Mouse (Mus musculus) heart, embryonic 14.5 days (tissue): ENCODE results near the gene Tnni1. TPM values are rescaled to one million over a fixed set of nuclear protein-coding genes. Genes with fewer than 3 reads are reported as not detected.
A peak's percentile ranks its signal among the peaks of the same experiment; 100 is the strongest.

Experiments used
- ATAC-seq: fragments of 200-750 bp; cut with Nextera tagmentation; 2 replicates; pipeline ENCODE4 v1.8.0; 2017; ENCODE audit warnings: low read depth, moderate TSS enrichment; ENCODE audit not compliant: insufficient number of reproducible peaks, insufficient read depth, low FRiP score
- H3K27ac ChIP-seq, 2 experiments: fragments of 200-500 bp in 1 of 2; fragments of 300-500 bp in 1 of 2; sonication (generic) in 1 of 2; replicated peaks in 1 of 2; 2 replicates each; pipeline ENCODE4 v1.5.1; 2012 to 2014; ENCODE audit warnings: low read depth in 2 of 2, low read length in 2 of 2, control low read depth in 1 of 2, mild to moderate bottlenecking in 1 of 2, mixed read lengths in 1 of 2; ENCODE audit not compliant: control insufficient read depth in 1 of 2, insufficient read depth in 1 of 2
- H3K27me3 ChIP-seq: fragments of 300-500 bp; sonication (generic); 2 replicates; pipeline ENCODE4 v1.6.1; 2014; ENCODE audit warnings: mild to moderate bottlenecking, low read length, control low read depth; ENCODE audit not compliant: control insufficient read depth, insufficient read depth
- H3K36me3 ChIP-seq: fragments of 300-500 bp; sonication (generic); 2 replicates; pipeline ENCODE4 v1.6.1; 2014; ENCODE audit warnings: mild to moderate bottlenecking, control low read depth, low read length, mixed read lengths; ENCODE audit not compliant: control insufficient read depth, insufficient read depth
- H3K4me1 ChIP-seq, 2 experiments: fragments of 200-500 bp in 1 of 2; fragments of 300-500 bp in 1 of 2; sonication (generic) in 1 of 2; 2 replicates each; pipeline ENCODE4 v1.6.1; 2012 to 2014; ENCODE audit warnings: low read length in 2 of 2, control low read depth in 1 of 2, mixed read lengths in 1 of 2; ENCODE audit not compliant: control insufficient read depth in 2 of 2, insufficient read depth in 2 of 2
- H3K4me2 ChIP-seq: fragments of 300-500 bp; sonication (generic); 2 replicates; pipeline ENCODE4 v1.6.1; 2014; ENCODE audit warnings: mild to moderate bottlenecking, low read length
- H3K4me3 ChIP-seq, 2 experiments: fragments of 200-500 bp in 1 of 2; fragments of 300-500 bp in 1 of 2; sonication (generic) in 1 of 2; 2 replicates each; pipeline ENCODE4 v1.5.1; 2012 to 2014; ENCODE audit warnings: low read length in 2 of 2, mild to moderate bottlenecking in 2 of 2, control low read depth in 1 of 2, low read depth in 1 of 2, moderate library complexity in 1 of 2; ENCODE audit not compliant: control insufficient read depth in 1 of 2, insufficient read depth in 1 of 2
- H3K9ac ChIP-seq: fragments of 300-500 bp; sonication (generic); 2 replicates; pipeline ENCODE4 v1.6.1; 2014; ENCODE audit warnings: mild to moderate bottlenecking, low read length
- H3K9me3 ChIP-seq: fragments of 300-500 bp; sonication (generic); 2 replicates; pipeline ENCODE4 v1.6.1; 2016; ENCODE audit warnings: low read length, control low read depth; ENCODE audit not compliant: control insufficient read depth
- WGBS: fragments of 180-500 bp; shearing (Covaris S2); extraction: QIAGEN DNeasy Blood & Tissue Kit; methylation state at CpG from one replicate; pipeline ENCODE4 v1.1.7; 2014; 5-methylcytosine and 5-hydroxymethylcytosine counted together
- polyA plus RNA-seq: library from polyadenylated mRNA; unstranded; fragments of >200 nt; fragmentation: Nextera tagmentation; extraction: Ambion mirVana; gene quantifications from 2 replicates; pipeline ENCODE4 v1.2.1, GENCODE M21; 2014

Tnni1 gene
- polyA plus RNA-seq, 1 experiment from 2014 or later = 5,035 TPM

DNA sequence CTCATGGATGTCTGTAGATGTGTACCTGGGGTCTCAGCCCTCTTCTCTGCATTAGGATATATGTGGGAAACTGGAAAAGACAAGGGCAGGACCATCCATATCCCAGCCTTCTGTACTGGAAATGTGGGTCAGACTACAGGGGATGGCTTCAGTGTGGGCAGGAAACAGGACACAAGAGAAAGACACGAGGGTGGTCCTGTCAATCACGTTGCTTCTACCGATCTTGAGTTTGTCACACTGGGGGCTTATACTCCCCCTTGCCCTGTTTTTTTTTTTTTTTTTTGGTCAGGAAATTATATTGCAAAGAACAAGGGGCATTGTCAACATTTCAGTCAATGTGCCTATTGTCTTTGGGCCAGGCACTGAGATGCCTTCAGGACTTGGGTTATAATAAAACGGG, 59.4 kb downstream of the Tnni1 start:
- no peaks in the 10 kb centered on the region for H3K9me3 ChIP-seq
- H3K36me3 ChIP-seq = peaks cover 60% of the 10 kb centered on the region
- peak overlapping the region; percentile 52 to 71 for H3K4me3 ChIP-seq
- peaks cover 51 to 64% of the 10 kb centered on the region in 2 experiments for H3K4me1 ChIP-seq
- peak overlapping the region; percentile 95 to 100 for H3K27ac ChIP-seq
- no peaks in the 10 kb centered on the region for H3K27me3 ChIP-seq
- peak overlapping the region; percentile 75 for H3K4me2 ChIP-seq
- ATAC-seq = no peak
- peak overlapping the region; percentile 89 for H3K9ac ChIP-seq
- WGBS = 26% methylated on average over 4 of the region's 4 CpGs

DNA sequence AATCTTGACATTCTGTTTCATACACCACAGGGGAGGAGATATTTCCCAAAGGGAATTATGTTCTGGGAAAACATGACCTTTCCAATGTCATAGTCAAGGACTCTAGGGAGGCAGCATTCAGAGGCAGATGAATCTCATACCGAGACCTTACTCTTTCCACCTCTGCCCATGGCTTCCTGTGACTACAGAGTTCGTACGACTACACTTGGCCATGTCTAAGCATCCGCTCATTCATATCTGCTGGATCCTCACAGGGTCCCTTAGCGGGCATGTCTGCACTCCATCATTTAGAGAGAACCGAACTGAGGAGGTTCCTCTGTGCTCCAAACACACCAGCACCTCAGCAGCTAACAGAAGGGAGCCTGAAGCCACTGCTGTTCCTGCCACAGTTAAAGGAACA, 59.8 kb downstream of the Tnni1 start:
- Histone ChIP-seq H3K4me1 (peaks cover 51 to 64% of the 10 kb centered on the region in 2 experiments), H3K9me3 (no peaks in the 10 kb centered on the region), H3K27me3 (no peaks in the 10 kb centered on the region), H3K4me2 (peak overlapping the region; percentile 75), H3K27ac (peak overlapping the region; percentile 95 to 100), H3K9ac (peak overlapping the region; percentile 89), H3K4me3 (peak overlapping the region; percentile 52 to 71), H3K36me3 (peaks cover 64% of the 10 kb centered on the region)
- 30% methylated on average over 6 of the region's 6 CpGs for WGBS
- no peak for ATAC-seq

DNA sequence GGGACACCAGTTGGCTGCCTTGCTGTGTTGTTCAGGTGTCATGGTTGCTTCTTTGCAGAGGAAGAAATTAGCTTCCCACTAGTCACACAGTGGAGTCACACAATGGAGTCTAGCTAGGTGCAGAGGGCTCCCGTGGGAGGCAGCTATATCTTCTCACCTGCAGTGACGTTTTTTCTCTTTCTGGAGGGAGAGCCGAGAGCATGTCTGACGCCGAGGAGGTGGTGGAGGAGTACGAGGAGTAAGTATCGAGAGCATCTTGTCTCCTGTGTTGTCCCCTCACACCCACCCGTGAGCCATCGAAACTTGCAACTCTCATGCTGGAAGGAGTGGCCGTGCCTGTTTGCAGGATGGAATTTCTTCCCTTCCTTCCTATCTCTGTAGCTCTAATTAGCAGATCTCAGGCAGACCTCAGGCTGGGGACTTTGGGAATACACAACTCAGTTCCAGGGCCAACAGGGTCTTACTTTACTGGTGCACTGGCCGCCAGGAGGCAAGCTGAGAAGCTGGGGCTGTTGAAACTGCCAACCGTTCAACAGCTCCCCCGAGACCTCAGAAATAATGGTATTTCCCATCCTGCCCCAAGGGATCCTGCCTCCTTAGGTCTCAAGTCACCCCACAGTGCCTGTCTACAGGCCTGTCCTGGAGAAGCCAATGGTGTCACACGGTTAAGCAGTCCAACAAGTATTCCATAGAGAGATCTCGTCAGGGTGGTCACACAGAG, 61.6 kb downstream of the Tnni1 start:
- peaks cover 50 to 64% of the 10 kb centered on the region in 2 experiments for H3K4me1 ChIP-seq
- peak overlapping the region; percentile 61 to 95 for H3K27ac ChIP-seq
- H3K9me3 ChIP-seq = no peaks in the 10 kb centered on the region
- H3K4me2 ChIP-seq = peak overlapping the region; percentile 75
- 28% methylated on average over 15 of the region's 15 CpGs for WGBS
- peak overlapping the region; percentile 89 for H3K9ac ChIP-seq
- peaks cover 82% of the 10 kb centered on the region for H3K36me3 ChIP-seq
- no peaks in the 10 kb centered on the region for H3K27me3 ChIP-seq
- H3K4me3 ChIP-seq = peak overlapping the region; percentile 16 to 52
- no peak for ATAC-seq

DNA sequence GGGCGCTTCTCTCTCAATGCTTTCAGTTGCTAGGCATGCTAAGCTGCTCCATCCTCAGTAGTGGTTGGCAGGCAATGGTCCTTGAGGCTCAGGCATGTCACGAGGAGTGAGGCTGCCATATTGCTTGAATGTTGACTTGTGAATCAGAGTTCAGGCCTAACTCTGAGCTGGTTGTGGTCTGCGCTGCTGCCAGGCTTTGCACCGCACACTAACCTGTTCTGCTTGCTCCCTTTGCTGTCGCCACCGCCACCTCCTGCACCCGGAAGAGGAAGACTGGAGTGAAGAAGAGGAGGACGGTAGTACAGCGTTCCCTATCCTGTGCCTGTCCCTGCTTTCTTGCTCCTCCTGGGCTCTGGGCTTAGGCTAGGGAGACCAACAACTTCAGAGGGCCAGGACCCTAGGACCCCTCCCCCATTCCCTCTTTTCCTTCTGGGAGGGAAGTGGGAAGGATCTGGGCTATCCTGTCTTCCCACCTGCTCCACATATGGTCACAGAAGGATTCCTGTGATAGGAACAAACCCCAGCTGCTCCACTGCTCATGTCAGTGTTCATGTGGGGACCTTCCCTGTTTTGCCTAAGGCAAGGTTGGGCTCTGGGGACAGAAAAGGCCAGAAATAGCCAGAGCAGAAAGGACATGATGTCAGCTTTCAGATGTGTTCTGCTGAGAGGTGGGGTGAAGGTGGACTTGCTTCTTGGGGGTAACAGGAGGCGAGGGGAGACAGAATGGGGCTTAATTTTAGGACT, 64.5 kb downstream of the Tnni1 start:
- Histone ChIP-seq H3K9ac (peak overlapping the region; percentile 89), H3K27ac (peak overlapping the region; percentile 55 to 95), H3K27me3 (no peaks in the 10 kb centered on the region), H3K9me3 (no peaks in the 10 kb centered on the region), H3K36me3 (peaks cover 100% of the 10 kb centered on the region), H3K4me1 (peaks cover 65 to 90% of the 10 kb centered on the region in 2 experiments), H3K4me3 (no peak overlapping the region; a peak in 1 of 4 replicates), H3K4me2 (peak overlapping the region; percentile 75)
- WGBS = 66% methylated on average over 10 of the region's 10 CpGs
- ATAC-seq = no peak

DNA sequence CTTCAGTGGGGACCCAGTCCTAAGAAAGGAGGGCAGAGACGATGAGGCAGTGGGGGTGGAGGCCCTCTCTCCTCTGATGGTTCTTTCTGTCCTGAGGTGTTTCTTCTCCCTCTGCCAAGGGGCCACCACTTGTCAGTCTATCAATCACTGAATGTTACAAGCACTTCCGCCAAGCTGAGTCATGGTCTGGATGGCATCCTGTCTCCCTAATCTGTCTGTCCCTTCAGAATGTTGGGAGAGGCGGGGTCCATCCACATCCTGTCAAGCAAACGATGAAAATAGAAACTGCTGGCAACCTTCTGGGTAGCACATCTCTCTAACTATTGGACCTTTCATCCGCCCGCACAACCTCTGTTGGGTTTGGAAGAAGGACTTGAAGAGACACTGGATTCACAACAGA, 65.2 kb downstream of the Tnni1 start:
- Histone ChIP-seq H3K4me3 (no peak overlapping the region), H3K4me1 (peaks cover 65 to 95% of the 10 kb centered on the region in 2 experiments), H3K27me3 (no peaks in the 10 kb centered on the region), H3K9me3 (no peaks in the 10 kb centered on the region), H3K4me2 (peak overlapping the region; percentile 75), H3K27ac (peak overlapping the region; percentile 65 to 95), H3K9ac (peak overlapping the region; percentile 89), H3K36me3 (peaks cover 100% of the 10 kb centered on the region)
- 13% methylated on average over 6 of the region's 6 CpGs for WGBS
- ATAC-seq = no peak

DNA sequence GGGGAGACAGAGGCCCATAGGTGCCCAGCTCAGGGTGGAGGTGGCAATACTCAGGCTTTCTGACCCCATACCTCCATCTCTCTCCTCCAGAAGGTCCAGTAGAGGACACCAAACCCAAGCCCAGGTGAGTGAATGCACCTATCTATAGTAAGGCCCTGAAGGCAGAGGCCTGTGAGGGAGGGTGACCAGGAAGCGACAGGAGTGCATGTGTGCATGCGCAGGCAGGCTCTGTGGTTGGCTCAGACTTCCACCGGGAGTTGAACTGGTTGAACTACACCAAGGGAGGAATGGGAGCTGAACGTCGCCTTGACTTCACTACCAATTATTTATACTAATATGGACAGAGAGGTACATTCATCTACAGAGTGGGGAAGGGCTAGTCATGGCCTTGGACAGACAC, 67.4 kb downstream of the Tnni1 start:
- H3K27ac ChIP-seq = peak overlapping the region in 1 of 2 experiments; percentile 56; a peak in 2 of 4 replicates
- no peak for ATAC-seq
- H3K4me1 ChIP-seq = peaks cover 55 to 90% of the 10 kb centered on the region in 2 experiments
- H3K4me3 ChIP-seq = no peak overlapping the region
- no peak overlapping the region for H3K4me2 ChIP-seq
- peaks cover 100% of the 10 kb centered on the region for H3K36me3 ChIP-seq
- no peaks in the 10 kb centered on the region for H3K9me3 ChIP-seq
- H3K9ac ChIP-seq = peak overlapping the region; percentile 47
- H3K27me3 ChIP-seq = no peaks in the 10 kb centered on the region
- WGBS = 76% methylated on average over 5 of the region's 5 CpGs

DNA sequence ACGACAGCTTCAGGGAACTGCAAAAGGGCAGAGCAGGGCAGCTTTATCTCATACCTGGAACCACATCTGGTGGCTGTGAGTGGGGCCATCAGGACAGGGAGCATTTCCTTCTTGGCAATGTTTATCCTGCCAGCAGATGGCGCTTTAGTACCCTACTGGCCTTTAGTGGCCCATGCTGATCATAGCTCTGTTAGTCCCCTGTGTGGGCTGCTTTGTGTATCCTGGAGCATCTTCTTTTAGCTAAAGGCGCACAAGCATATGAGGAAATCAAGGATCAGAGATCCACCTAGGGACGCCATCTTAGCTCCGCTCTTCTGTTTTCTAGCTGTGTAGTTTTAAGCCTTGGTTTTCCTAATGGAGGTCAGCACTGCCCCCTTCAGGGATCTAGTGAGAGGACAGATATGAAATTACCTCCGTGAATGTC, 67.9 kb downstream of the Tnni1 start:
- H3K4me3 ChIP-seq = no peak overlapping the region
- H3K36me3 ChIP-seq = peaks cover 100% of the 10 kb centered on the region
- H3K27ac ChIP-seq = peak overlapping the region in 1 of 2 experiments; percentile 56; a peak in 2 of 4 replicates
- no peaks in the 10 kb centered on the region for H3K27me3 ChIP-seq
- ATAC-seq = no peak
- peaks cover 58 to 90% of the 10 kb centered on the region in 2 experiments for H3K4me1 ChIP-seq
- WGBS = 35% methylated on average over 6 of the region's 6 CpGs
- H3K4me2 ChIP-seq = no peak overlapping the region
- H3K9me3 ChIP-seq = no peaks in the 10 kb centered on the region
- H3K9ac ChIP-seq = no peak overlapping the region; the same call in 1 of the 2 replicates
